Mouse (Mus musculus) layer of hippocampus, postnatal 10 days (tissue): ENCODE measurements around the gene Lsm14b. TPM values are rescaled to one million over a fixed set of nuclear protein-coding genes. Genes with fewer than 3 reads are reported as not detected.
A peak's percentile ranks its signal among the peaks of the same experiment; 100 is the strongest.

Source experiments
- DNase-seq, 2 experiments: peaks; one replicate each; pipeline ENCODE4 v3.0.0; 2021; ENCODE audit warnings: low spot score in 2 of 2
- long read RNA-seq: library from polyadenylated mRNA; stranded (forward); transcript quantifications from one replicate; pipeline ENCODE4 v2.0.0, GENCODE M21; 2023
- total RNA-seq, 2 experiments: library from RNA; stranded (reverse); gene quantifications; 2 replicates each; pipeline ENCODE4 v1.2.3; 2021

Lsm14b gene
- total RNA-seq, result 100 to 1,000 TPM; 129 to 134 TPM
- long read RNA-seq, partial matches to known transcripts, result 4 of 5 reads
- long read RNA-seq, other reads (novel, unspliced or antisense), result 1 of 5 reads

- peak; percentile 98 to 99 for DNase-seq
Measured at GRCm38 (mm10) chr2:180024401-180025098, at the start of gene Lsm14b. Gene Lsm14b, plus strand, starts transcription at chr2:180024987.

DNA sequence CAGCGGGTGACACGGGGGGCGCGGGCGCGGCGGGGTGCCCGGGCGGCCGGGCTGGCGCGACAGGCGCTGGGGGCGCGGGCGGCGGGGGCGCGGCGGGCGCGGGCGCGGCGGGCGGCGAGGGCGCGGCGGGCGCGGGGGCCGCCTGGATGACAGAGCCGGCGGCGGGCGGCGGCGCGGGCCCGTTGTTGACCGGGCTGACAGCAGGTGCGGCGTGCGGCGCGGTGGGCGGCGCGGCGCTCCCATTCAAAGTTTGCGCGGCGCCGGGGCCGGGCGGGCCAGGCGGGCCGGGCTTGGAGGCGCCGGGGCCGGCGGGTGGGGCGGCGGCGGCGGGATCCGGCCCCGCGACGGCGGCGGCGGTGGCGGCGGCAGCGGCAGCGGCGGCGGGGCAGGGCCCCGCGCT is 48.9 kb upstream of the Lsm14b start:
- DNase-seq, result peak in 1 of 2 experiments; percentile 46

DNA sequence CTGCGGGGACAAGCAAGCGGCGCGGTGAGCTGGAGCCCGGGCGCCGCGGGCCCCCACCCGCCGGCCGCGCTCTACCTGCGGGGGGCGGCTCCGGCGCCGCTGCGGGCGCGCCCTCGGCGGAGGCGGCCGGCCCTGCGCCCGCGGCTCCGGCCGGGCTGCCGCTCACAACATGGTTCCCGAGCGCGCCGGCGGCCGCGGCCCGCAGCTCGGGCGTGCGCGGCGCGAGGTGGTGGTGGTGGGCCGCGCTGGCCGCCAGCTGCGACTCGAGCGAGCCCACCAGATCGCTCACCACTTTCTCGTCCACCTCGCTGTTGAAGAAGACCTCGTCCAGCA is 48.5 kb upstream of the Lsm14b start:
- DNase-seq, result no peak

DNA sequence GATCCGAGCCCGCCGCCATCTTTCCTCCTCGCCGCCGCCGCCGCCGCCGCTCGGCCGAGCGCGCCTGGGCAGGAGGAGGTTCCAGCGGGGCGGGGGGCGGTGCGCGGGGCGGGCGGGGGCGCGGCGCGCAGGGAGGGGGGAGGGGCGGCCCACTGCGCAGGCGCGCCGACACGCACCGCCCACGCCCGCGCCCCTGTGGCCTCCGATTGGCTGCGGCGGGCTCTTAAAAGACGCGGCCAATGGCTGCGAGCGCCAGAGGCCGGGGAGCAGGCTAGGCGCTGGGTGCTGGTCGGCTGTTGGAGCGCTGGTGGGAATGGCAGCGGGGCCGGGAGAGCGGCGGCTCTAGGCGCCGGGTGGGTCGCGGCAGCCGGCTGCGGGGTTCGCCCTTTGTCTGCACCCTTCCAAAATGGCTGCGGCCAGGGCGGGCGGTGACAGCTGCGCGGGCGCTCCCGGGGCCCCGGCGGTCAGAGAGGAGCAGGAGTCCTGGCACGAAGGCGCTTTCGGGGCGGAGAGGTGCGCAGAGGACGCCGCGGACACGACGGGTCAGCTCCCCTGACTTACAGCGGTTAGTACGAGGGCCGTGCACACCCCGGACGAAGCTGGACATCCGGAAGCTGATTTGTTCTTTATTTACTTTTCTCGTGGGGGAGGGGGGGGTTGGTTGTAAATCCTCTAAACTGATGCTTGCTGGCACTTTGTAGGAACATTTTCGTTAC is 48.0 kb upstream of the Lsm14b start, which contains the start of gene Taf4:
TSS of gene Taf4 (minus strand) at position 19 of the 716 bp plus-strand sequence.
- peak; percentile 91 to 94 for DNase-seq

GRCm38 (mm10) chr2:179977344-179978025 is 47.3 kb upstream of the Lsm14b start:
- no peak for DNase-seq

GRCm38 (mm10) chr2:179978250-179978649 is 46.5 kb upstream of the Lsm14b start:
- DNase-seq, result no peak

GRCm38 (mm10) chr2:179979836-179980235 is 45.0 kb upstream of the Lsm14b start:
- no peak for DNase-seq

- DNase-seq, result no peak
Measured at GRCm38 (mm10) chr2:179980616-179981015, 44.2 kb upstream of the Lsm14b start.

DNA sequence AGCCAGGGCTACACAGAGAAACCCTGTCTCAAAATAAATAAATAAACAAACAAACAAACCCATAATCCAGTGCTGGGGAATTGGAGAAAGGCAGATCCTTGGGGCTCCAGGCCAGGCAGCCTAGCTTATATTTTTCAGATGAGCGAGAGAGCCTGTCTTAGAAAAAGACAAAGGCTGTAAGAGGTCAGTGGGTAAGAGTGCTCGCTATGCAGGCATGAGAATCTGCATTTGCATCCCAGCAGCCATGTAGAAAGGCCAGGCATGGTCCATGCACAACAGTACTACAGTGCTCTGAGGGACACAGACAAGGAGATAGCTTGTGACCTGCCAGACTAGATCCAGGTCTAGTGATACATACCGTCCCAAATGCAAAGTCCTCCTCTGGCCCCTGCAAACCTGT is 42.1 kb upstream of the Lsm14b start:
- no peak for DNase-seq

DNA sequence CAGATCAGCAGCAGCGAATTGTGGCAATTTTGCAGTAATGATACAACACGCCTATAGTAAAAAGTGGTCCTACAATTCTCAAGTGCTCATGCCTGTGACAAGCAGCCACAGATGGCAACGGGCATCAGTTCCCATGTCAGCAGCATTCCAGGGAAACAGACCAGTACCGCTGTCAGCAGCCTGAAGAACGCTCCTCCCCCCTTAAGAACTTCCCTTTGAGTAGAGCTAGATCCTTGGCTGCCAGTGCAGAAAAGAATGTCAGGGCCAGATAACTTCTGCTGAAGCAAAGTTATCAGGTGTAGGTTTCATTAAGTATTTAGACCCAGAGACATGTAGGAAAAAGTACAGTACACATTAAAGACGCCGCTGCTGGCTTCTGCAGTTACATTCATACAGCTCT is 40.0 kb upstream of the Lsm14b start:
- DNase-seq, result no peak

DNA sequence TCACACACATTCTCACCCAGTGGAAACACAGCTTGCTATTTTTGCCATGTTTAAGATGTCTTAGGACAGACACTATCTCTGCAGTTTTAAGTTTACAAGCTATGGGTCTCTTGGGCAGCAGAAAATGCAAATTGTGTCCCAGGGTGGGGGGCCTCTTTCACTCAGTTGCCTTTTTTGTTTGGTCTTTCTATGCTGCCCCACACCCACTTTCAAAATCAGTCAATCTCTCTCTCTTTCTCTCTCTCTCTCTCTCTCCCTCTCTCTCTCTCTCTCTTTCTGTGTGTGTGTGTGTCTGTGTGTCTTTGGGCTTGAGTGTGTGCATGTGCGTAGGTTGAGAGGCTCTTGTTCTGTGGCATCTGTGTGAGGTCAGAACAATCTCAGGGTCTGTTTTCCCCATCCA is 39.1 kb upstream of the Lsm14b start:
- no peak for DNase-seq

DNA sequence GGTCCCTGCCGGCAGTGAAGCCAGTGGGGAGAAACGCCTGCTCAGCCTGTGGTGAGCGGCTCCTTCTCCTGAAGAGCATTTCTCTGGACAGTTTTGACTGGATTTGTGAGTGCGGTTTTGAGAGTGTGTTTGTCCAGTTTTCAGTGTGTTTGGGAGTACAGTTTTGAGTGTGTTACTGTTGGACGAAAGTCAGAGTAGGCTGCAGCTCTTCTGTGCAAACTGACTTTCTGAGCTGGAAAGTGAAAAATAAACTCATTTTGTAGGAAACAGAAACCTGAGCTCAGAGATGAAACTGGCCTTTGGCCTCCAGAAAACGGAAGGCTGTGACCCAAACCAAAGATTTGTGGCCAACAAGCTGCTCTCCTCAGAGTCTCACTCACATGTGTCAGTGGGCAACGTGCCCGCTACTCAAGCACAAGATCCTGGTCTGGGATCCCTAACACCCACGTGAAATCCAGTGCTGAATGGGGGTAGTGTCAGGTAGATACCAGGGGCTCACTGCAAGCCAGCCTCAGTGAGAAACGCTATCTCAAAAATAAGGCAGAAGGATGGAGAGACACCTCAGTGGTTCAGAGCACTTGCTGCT is 38.3 kb upstream of the Lsm14b start:
- DNase-seq, result no peak

- no peak for DNase-seq
Measured at GRCm38 (mm10) chr2:179989098-179989497, 35.7 kb upstream of the Lsm14b start.

GRCm38 (mm10) chr2:179993071-179993470 is 31.7 kb upstream of the Lsm14b start:
- DNase-seq, result no peak

DNA sequence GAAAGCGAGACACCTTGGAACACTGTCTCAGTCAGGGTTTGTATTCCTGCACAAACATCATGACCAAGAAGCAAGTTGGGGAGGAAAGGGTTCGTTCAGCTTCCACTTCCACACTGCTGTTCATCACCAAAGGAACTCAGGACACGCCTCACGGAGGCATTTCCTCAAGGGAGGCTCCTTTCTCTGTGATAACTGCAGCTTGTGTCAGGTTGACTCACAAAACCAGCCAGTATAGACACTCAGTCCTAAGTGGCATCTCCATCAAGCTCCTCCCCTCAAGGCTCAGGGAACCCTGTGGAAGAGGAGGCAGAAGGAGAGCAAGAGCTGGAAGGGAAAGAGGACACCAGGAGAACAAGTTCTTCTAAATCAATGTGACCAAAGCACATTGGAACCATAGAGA is 26.4 kb upstream of the Lsm14b start:
- DNase-seq, result no peak

DNA sequence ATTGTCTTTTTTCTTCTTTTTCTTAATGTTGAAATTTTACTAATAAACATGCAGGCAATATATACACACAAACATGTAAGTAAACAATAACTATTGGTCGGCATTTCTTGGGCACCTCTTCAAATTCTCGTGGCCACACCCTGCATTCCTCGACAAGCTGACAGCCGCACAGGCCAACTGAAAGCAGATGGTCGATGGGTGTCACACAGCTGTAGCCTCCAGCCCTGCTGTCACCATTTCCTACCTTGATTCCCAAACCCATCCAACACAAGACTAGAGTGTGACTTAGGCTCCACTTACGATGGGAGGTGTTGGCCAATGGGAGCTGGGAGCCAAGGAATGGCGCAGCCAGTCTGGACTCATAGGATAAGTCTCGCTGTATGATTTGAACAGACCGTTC is 23.2 kb upstream of the Lsm14b start:
- DNase-seq, result no peak

- no peak for DNase-seq
Measured at GRCm38 (mm10) chr2:180005656-180006351, 19.0 kb upstream of the Lsm14b start.

DNA sequence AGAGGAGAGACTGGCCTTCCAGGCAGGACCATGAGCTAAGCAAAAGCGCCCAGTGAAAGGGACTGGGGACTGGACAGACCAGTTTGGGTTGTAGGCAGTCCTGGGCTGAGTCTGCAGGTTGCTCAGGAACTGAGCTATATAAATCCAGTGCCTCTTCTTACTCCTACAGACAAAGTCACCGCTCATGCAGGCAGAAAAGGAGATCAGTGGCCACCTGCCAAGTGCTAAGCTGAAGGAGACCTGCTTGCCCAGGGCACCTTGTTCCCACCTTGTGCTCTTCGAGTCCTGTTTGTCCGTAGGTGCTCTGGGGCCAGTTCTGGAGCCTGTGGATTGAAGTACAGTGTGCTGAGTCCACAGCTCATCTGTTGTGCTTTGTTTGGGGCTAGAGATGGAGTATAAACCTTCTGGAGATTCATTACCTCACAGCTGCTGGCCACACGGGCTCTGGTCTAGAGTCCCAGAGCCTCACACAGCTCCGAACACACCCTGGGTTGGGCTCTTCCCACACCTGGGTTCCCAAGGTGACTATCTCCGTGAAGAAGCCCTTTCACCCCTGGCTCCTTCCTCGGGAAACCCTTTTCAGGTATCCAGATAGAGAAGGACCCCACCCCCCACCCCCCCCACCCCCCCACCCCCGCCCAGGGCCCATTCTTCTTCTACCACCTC is 18.3 kb upstream of the Lsm14b start:
- no peak for DNase-seq

DNA sequence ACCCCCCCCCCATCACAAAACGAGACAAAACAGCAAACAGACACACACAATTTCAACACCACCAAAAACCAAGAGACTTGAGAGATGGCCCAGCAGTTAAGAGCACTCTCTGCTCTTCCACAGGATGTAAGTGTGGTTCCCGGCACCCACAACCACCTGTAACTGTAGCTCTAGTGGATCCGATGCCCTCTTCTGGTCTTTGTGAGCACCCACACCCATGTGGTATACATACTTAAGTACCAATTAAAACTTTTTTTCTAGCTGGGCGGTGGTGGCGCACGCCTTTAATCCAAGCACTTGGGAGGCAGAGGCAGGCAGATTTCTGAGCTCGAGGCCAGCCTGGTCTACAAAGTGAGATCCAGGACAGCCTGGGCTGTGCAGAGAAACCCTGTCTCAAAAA is 14.1 kb upstream of the Lsm14b start:
- DNase-seq, result no peak

DNA sequence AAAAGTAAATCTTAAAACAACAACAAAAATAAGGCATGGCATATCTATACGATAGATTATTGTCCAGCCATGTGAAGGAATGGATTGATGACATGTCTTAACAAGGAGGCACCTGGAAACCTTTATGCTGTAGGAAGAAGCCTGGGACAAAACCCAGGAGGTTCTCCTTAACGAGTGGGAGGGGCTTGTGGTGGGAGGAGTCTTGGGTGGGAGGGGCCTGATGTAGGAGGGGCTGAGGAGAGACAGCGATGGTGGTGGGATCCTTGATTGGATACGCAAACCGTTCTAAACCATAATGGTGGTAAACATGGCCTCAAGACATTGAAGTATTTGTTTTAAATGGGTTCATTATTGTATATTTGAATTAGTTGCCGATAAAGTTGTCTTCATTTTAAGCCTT is 13.4 kb upstream of the Lsm14b start:
- no peak for DNase-seq

DNA sequence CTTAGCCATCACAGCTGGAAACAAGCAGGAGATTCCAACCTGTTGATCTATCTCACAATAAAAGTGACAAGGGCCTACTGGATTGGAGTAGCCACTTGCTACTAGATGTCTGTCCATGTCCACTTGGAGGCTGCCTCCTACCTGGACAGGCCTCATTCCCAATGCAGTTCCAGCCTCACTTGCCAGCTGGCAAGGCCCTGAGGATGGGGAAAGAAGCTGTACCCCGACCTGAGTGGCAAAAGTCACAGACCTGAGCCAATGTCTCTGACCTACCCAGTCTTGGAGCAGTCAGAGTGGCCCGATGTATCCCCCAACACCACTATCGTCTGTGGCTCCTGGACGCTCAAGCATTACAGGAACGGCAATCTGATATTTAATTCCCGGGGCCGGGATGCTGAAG is 11.1 kb upstream of the Lsm14b start:
- no peak for DNase-seq
